Mouse (Mus musculus): ENCODE measurements around the gene Bach2.

DNA sequence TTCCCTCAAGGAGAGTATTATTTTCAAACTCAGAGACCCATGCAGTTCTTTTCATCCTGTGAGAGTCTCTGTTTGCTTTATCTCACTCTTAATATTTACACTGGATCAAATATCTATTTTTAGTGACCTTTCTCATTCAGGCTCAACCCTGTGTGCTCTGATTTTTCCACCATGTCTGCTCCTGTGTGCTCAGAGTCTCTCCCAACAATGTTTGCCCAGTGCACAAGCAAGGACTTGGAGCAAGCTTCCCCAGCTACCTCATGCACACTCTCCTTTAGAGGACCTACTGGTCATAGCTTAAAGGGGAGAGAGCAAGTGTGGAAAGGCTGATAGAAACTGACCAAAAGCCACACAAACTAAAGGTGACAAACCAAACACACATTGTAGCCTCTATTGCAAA lies 26.0 kb upstream of the Bach2 start:
- no peak for TF ChIP-seq MAX (IDR thresholded peaks at IDR 0.05)
- no peak for TF ChIP-seq CTCF (IDR thresholded peaks at IDR 0.05; ENCODE audit: control insufficient read depth, insufficient read depth, insufficient read length)

Data from C2C12 (cell line).